Mouse (Mus musculus): ENCODE measurements around the gene Gm13199. TPM values are rescaled to one million over a fixed set of nuclear protein-coding genes. Genes with fewer than 3 reads are reported as not detected.

Gene Gm13199
- polyA plus RNA-seq, 1 experiment from 2014 or later = 1.4 TPM

DNA sequence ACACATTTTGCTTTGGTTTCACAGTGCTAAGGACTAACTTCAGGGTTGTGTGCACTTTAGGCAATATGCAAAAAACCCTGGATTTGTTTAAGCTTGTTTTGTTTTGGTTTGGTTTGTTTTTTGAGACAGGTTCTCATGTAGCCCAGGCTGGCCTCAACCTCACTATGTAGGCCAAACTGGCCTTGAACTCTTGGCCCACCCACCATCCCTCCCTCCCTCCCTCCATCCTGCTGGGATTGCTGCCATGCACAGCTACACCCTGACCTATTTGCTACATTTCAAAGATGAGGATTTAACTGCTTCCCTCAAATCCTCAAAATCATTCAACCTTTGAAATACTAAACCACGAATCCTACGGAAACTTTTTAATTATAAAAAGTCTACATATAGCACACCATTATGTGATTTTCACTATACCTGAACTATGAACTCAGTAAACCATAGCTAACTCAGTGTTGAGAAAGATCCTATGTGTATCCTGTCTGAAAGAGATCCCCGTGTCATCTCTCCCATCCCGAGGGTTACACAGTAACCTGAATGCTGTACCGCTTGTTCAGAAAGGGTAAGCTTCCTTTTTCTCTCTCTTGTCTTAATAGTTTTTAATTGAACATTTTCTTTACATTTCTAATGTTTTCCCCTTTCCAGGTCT lies 37.3 kb downstream of the Gm13199 start:
- no peaks in the 10 kb centered on the region for H3K9me3 ChIP-seq (ENCODE audit: control insufficient read depth, low read length)
- no peak overlapping the region for H3K27ac ChIP-seq (ENCODE audit: low read length)
- ATAC-seq = no peak
- H3K27me3 ChIP-seq (replicated peaks; ENCODE audit: control insufficient read depth, insufficient read depth, low read length) = no peaks in the 10 kb centered on the region
- peaks cover 16% of the 10 kb centered on the region for H3K36me3 ChIP-seq (ENCODE audit: control insufficient read depth, insufficient read depth)
- H3K4me1 ChIP-seq (replicated peaks; ENCODE audit: control insufficient read depth, insufficient read depth, low read length) = no peaks in the 10 kb centered on the region
- H3K4me3 ChIP-seq (replicated peaks; ENCODE audit: low read length) = no peak overlapping the region
- WGBS = 95% methylated on average over 5 of the region's 5 CpGs
- H3K4me2 ChIP-seq (ENCODE audit: low read length) = no peak overlapping the region
- H3K9ac ChIP-seq (replicated peaks; ENCODE audit: low read depth, low read length) = no peak overlapping the region

DNA sequence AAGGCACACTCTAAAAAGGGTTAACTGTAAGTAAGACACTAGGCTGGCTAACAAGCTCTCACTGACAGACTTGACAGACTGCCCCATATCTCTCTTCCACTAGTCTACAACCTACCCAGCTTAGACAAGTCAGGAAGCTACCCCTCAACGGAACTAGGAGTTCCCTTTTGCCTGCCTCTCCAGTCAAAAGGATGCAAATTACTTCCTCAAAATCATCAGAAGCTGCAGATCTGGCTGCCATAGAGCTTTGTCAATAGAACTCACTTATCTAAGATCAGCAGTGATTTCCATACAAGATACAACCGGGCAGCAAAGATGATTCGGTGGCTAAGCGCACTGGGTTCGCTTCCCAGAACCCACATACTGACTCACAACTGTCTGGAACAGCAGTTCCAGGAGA lies 38.0 kb downstream of the Gm13199 start:
- Histone ChIP-seq H3K4me2 (ENCODE audit: low read length) (no peak overlapping the region), H3K4me1 (replicated peaks; ENCODE audit: control insufficient read depth, insufficient read depth, low read length) (no peaks in the 10 kb centered on the region), H3K27ac (ENCODE audit: low read length) (no peak overlapping the region), H3K9me3 (ENCODE audit: control insufficient read depth, low read length) (no peaks in the 10 kb centered on the region), H3K27me3 (replicated peaks; ENCODE audit: control insufficient read depth, insufficient read depth, low read length) (no peaks in the 10 kb centered on the region), H3K9ac (replicated peaks; ENCODE audit: low read depth, low read length) (no peak overlapping the region), H3K4me3 (replicated peaks; ENCODE audit: low read length) (no peak overlapping the region), H3K36me3 (ENCODE audit: control insufficient read depth, insufficient read depth) (peaks cover 20% of the 10 kb centered on the region)
- 91% methylated on average over 5 of the region's 5 CpGs for WGBS
- no peak for ATAC-seq

DNA sequence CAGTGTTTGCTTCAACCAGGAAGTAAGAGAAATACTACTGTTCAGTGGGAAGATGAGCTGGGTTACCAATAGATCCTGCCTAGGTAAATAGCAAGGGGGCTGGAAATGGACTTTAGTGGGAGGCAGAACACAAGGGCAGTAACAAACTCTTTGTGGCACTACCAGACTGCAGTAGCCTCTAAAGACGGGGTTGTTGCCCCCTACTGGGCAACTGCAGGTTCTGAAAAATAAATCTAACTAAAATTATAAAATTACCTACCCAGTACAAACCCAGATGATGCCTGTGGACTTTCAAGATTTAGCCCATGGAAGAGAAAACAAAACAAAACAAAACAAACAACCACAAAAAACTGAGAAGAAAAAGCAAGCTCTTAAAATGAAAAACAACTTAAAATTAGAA lies 38.5 kb downstream of the Gm13199 start:
- peaks cover 23% of the 10 kb centered on the region for H3K36me3 ChIP-seq (ENCODE audit: control insufficient read depth, insufficient read depth)

DNA sequence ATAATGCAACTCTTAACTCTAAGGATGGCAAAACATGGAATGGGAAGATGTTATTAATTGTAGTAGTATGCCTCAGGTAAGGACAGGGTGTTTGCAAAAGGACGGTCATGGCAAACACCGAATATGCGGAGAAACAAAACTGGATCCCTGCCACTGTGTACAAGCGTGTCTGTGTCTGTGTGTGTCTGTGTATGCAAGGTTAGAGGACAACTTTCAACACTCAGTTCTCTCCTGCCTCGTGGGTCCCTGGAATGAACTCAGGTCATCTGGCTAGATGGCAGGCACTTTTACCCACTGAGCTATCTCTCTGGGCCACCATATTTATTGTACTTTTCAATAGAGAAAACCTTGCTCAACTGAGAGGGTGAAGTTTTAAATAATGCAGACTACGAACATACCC lies 40.3 kb downstream of the Gm13199 start:
- no peak overlapping the region for H3K4me3 ChIP-seq (replicated peaks; ENCODE audit: low read length)
- no peaks in the 10 kb centered on the region for H3K9me3 ChIP-seq (ENCODE audit: control insufficient read depth, low read length)
- H3K9ac ChIP-seq (replicated peaks; ENCODE audit: low read depth, low read length) = no peak overlapping the region
- ATAC-seq = no peak
- no peak overlapping the region for H3K27ac ChIP-seq (ENCODE audit: low read length)
- H3K36me3 ChIP-seq (ENCODE audit: control insufficient read depth, insufficient read depth) = peaks cover 22% of the 10 kb centered on the region
- H3K4me2 ChIP-seq (ENCODE audit: low read length) = no peak overlapping the region
- WGBS = 95% methylated on average over 6 of the region's 6 CpGs
- H3K4me1 ChIP-seq (replicated peaks; ENCODE audit: control insufficient read depth, insufficient read depth, low read length) = no peaks in the 10 kb centered on the region
- no peaks in the 10 kb centered on the region for H3K27me3 ChIP-seq (replicated peaks; ENCODE audit: control insufficient read depth, insufficient read depth, low read length)

More for the DNA sequence above, 38.5 kb downstream of the Gm13199 start:
- Histone ChIP-seq H3K4me1 (replicated peaks; ENCODE audit: control insufficient read depth, insufficient read depth, low read length) (no peaks in the 10 kb centered on the region), H3K27me3 (replicated peaks; ENCODE audit: control insufficient read depth, insufficient read depth, low read length) (no peaks in the 10 kb centered on the region), H3K9ac (replicated peaks; ENCODE audit: low read depth, low read length) (no peak overlapping the region), H3K4me2 (ENCODE audit: low read length) (no peak overlapping the region), H3K27ac (ENCODE audit: low read length) (no peak overlapping the region), H3K9me3 (ENCODE audit: control insufficient read depth, low read length) (no peaks in the 10 kb centered on the region), H3K4me3 (replicated peaks; ENCODE audit: low read length) (no peak overlapping the region)
- WGBS = 16% methylated on average over 1 of the region's 1 CpGs
- no peak for ATAC-seq

DNA sequence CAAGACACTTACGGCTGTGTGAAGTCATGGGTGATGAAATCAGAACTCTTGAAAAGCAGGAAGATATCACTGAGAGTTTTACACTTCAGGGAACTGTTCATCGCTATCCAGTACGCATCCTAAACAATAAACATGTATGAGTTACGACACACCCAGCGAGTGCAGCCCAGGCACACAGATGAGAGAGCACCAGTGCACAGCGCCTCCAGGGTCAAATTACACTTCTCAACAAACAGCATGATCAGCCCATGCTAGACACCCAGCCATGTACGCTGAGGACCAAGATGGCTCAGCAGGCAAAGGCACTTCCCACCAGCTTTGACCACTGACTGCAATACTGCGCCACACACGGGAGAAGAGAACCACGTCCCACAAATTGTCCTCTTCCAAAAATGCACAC lies 41.5 kb downstream of the Gm13199 start:
- no peaks in the 10 kb centered on the region for H3K27me3 ChIP-seq (replicated peaks; ENCODE audit: control insufficient read depth, insufficient read depth, low read length)
- H3K9ac ChIP-seq (replicated peaks; ENCODE audit: low read depth, low read length) = no peak overlapping the region
- H3K4me1 ChIP-seq (replicated peaks; ENCODE audit: control insufficient read depth, insufficient read depth, low read length) = no peaks in the 10 kb centered on the region
- no peak overlapping the region for H3K27ac ChIP-seq (ENCODE audit: low read length)
- peaks cover 19% of the 10 kb centered on the region for H3K36me3 ChIP-seq (ENCODE audit: control insufficient read depth, insufficient read depth)
- no peaks in the 10 kb centered on the region for H3K9me3 ChIP-seq (ENCODE audit: control insufficient read depth, low read length)
- H3K4me3 ChIP-seq (replicated peaks; ENCODE audit: low read length) = no peak overlapping the region
- ATAC-seq = no peak
- no peak overlapping the region for H3K4me2 ChIP-seq (ENCODE audit: low read length)
- WGBS = 94% methylated on average over 10 of the region's 10 CpGs

Other genes starting within 250 kb of the Gm13199 start
- gene Camk1d, start 148.4 kb downstream of the Gm13199 start, polyA plus RNA-seq (2015; fragmentation: Nextera tagmentation; extraction: Ambion mirVana) = 8.1 and 10.6 TPM in 2 replicates
- gene Nudt5, start 17.9 kb downstream of the Gm13199 start, polyA plus RNA-seq (2015; fragmentation: Nextera tagmentation; extraction: Ambion mirVana) = 31.3 and 33.8 TPM in 2 replicates
- gene Cdc123, start 17.8 kb downstream of the Gm13199 start, polyA plus RNA-seq (2015; fragmentation: Nextera tagmentation; extraction: Ambion mirVana) = 294 and 308 TPM in 2 replicates
- gene Sec61a2, start 32.5 kb upstream of the Gm13199 start, polyA plus RNA-seq (2015; fragmentation: Nextera tagmentation; extraction: Ambion mirVana) = 94.8 and 112 TPM in 2 replicates
- 4.8 and 7.6 TPM in 2 replicates for gene Dhtkd1, start 79.9 kb upstream of the Gm13199 start, polyA plus RNA-seq (2015; fragmentation: Nextera tagmentation; extraction: Ambion mirVana)
- 8.9 and 9.4 TPM in 2 replicates for gene Upf2, start 88.5 kb upstream of the Gm13199 start, polyA plus RNA-seq (2015; fragmentation: Nextera tagmentation; extraction: Ambion mirVana)

All from forebrain, embryonic 16.5 days (tissue).